Mouse (Mus musculus) small intestine, adult 2 months (tissue): Measurements from ENCODE around the gene 4930556J24Rik.
"Not testable (repeated sequence)": the region's sequence is repeated elsewhere in the genome, so short reads cannot be mapped to it uniquely, and the experiment has no call there.

Source experiments
- CTCF ChIP-seq: fragments of 200-500 bp; IDR thresholded peaks from 2 replicates; pipeline ENCODE4 v1.5.1; 2012; ENCODE audit warnings: low read depth, mild to moderate bottlenecking, control low read depth, inconsistent platforms, low read length, moderate library complexity, mixed read lengths; ENCODE audit not compliant: insufficient replicate concordance, insufficient read length; ENCODE audit errors: extremely low read depth
- POLR2A ChIP-seq: fragments of 200-500 bp; IDR thresholded peaks from 2 replicates; pipeline ENCODE4 v1.6.1; 2012; ENCODE audit warnings: low read depth, mild to moderate bottlenecking, control low read depth, inconsistent platforms, low read length, moderate library complexity

- TF ChIP-seq CTCF, POLR2A: not testable (repeated sequence)
Measured at GRCm38 (mm10) chr11:3911440-3911839, 65.1 kb downstream of the 4930556J24Rik start.
